Mouse (Mus musculus) cerebellum, adult 2 months (tissue): ENCODE data around the gene Wbp2nl.

ENCODE experiments used
- CTCF ChIP-seq: fragments of 200-500 bp; IDR thresholded peaks from 2 replicates; pipeline ENCODE4 v1.5.1; 2011; ENCODE audit warnings: low read depth, mild to moderate bottlenecking, control low read depth, low read length, moderate library complexity, borderline replicate concordance; ENCODE audit not compliant: insufficient read depth
- POLR2A ChIP-seq: fragments of 200-500 bp; IDR thresholded peaks from 2 replicates; pipeline ENCODE4 v1.6.1; 2011; ENCODE audit warnings: low read length, control low read depth, borderline replicate concordance; ENCODE audit not compliant: insufficient read depth

DNA sequence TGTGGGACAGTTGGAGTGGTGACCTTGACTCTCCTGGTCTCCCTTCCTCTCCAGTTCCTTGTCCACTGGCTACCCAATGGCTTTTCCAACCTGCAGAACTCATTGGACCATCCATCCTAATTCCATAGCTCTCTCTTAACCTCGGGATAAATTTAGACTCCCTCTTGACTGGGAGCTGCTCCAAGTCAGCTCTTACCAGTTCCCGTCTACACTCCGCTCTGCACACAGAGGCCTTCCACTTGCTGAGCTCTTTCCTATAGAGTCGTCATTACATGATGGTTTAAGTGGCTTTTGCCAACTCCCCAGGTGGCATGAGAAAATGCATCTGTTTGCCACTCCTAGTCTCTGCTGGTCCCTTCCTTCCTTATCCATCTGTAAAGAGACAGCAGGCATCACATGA is 18.1 kb upstream of the Wbp2nl start:
- TF ChIP-seq POLR2A, result no peak
- TF ChIP-seq CTCF, result no peak
